Mouse (Mus musculus): ENCODE results near the gene Man1a2. TPM values are rescaled to one million over a fixed set of nuclear protein-coding genes. Genes with fewer than 3 reads are reported as not detected.

Gene Man1a2
- polyA plus RNA-seq, 1 experiment: 7.1 TPM

DNA sequence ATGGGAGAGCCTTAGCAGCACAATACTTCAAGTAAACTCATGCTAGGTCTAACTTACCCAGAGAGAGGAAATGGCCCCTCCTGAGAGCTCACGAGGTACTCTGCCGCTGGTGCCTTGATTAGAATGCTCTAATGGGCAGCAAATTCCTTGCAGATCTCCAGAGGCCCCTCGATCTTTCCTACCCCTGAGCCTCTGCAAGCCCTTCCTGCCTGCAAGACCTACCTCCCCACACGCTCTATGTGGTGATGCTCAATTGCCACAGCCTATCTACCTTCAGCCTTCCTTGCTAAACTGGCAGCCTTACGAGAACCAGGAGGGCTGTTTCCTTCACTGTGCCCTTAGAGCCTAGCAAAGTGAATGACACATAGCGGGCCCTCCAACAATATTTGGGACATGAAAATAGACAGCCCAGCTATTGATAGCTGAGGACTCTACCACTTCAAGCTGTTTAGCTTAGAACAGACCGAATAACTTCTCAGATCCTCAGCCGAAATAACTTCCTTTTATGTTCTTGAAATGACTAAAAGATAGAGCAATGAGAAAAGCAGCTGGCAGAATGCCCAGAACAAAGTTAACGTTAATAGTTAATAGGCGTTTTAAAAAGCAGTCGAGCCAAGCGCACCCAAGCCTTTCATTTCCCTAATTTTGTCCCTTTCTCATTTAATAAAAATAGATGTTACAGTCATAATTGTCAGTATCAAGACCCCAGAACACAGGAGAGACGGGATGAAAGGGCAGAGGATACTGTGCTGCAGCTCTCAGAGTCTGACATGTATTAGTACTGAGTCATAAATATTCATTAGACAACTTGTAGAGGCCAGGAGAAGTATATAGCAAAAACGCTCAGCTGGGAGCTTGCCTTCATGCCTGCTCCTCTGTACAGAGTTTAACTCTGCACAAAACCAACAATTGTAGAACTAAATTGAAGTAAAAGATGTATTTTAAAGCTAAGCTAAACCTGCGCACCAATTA is 17.9 kb upstream of the Man1a2 start:
- H3K27me3 ChIP-seq (ENCODE audit: control insufficient read depth, insufficient read depth, insufficient read length): no peaks in the 10 kb centered on the region
- no peaks in the 10 kb centered on the region for H3K36me3 ChIP-seq (ENCODE audit: control insufficient read depth, insufficient read depth)
- H3K79me2 ChIP-seq (ENCODE audit: control insufficient read depth, insufficient read depth): no peaks in the 10 kb centered on the region
- H3ac ChIP-seq (ENCODE audit: control insufficient read depth, insufficient read length, low read depth): no peak overlapping the region
- H3K4me3 ChIP-seq (ENCODE audit: insufficient read depth, poor library complexity, severe bottlenecking): no peak overlapping the region
- H3K79me3 ChIP-seq (ENCODE audit: low read depth): no peaks in the 10 kb centered on the region
- TF ChIP-seq USF1 (IDR thresholded peaks at IDR 0.05; ENCODE audit: low read depth): no peak
- TF ChIP-seq MYOG (IDR thresholded peaks at IDR 0.05; ENCODE audit: control insufficient read depth, extremely low read depth, insufficient read length): no peak
- no peak for TF ChIP-seq FOSL1 (IDR thresholded peaks at IDR 0.05; ENCODE audit: insufficient read depth, low read length, poor library complexity, severe bottlenecking)
- TF ChIP-seq CTCF (IDR thresholded peaks at IDR 0.05; ENCODE audit: control insufficient read depth, insufficient read depth, insufficient read length): no peak
- TF ChIP-seq CEBPB (IDR thresholded peaks at IDR 0.05; ENCODE audit: low read depth): no peak
- no peak for TF ChIP-seq MYOD1 (IDR thresholded peaks at IDR 0.05; ENCODE audit: control insufficient read depth, insufficient read length, low read depth)
- no peak for TF ChIP-seq MAX (IDR thresholded peaks at IDR 0.05)

DNA sequence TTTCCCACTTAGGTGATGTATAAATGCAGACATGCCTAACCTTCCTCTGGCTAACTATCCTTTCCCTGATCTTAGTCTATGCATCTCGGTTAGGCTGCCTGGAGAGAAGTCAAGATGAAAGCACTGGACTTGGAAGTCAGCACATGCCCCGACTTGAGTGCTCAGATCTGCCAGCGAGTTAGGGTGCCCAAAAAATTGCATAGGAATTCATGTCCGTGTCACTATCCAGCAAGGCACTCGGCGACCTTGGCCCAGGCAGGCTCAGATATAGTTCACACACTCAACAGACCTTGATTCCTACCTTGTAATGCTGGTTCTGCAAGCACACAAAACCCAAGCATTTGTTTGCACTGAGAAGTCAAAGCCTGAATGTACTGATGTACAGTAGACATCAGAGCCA is 3.4 kb upstream of the Man1a2 start:
- Histone ChIP-seq H3K4me3 (ENCODE audit: insufficient read depth, poor library complexity, severe bottlenecking) (no peak overlapping the region), H3K27me3 (ENCODE audit: control insufficient read depth, insufficient read depth, insufficient read length) (no peaks in the 10 kb centered on the region), H3K79me3 (ENCODE audit: low read depth) (peaks cover 10% of the 10 kb centered on the region), H3ac (ENCODE audit: control insufficient read depth, insufficient read length, low read depth) (no peak overlapping the region), H3K79me2 (ENCODE audit: control insufficient read depth, insufficient read depth) (peaks cover 14% of the 10 kb centered on the region), H3K36me3 (ENCODE audit: control insufficient read depth, insufficient read depth) (no peaks in the 10 kb centered on the region)
- TF ChIP-seq MAX (IDR thresholded peaks at IDR 0.05) (no peak), CTCF (IDR thresholded peaks at IDR 0.05; ENCODE audit: control insufficient read depth, insufficient read depth, insufficient read length) (no peak), USF1 (IDR thresholded peaks at IDR 0.05; ENCODE audit: low read depth) (no peak), MYOD1 (IDR thresholded peaks at IDR 0.05; ENCODE audit: control insufficient read depth, insufficient read length, low read depth) (no peak)

DNA sequence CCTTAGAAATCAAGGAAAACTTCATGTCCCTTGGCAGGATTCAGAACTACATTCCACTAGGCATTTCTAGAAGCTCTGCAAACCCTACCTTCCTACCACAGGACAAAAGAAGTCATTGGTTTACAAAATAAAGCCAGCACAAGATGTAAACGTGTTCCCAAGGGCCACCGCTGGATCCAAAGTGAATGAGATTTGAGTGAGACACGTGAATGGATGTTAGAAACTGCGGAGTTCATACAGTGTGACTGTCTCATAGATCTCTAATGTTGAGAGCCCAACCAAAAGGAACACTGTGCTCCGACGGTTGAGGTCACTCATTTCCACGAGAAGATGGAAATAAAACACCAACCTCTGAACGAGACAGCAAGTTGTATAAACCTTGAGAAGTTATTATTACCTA is 1.5 kb upstream of the Man1a2 start:
- no peaks in the 10 kb centered on the region for H3K36me3 ChIP-seq (ENCODE audit: control insufficient read depth, insufficient read depth)
- no peak overlapping the region for H3ac ChIP-seq (ENCODE audit: control insufficient read depth, insufficient read length, low read depth)
- H3K79me2 ChIP-seq (ENCODE audit: control insufficient read depth, insufficient read depth): peaks cover 34% of the 10 kb centered on the region
- H3K4me3 ChIP-seq (ENCODE audit: insufficient read depth, poor library complexity, severe bottlenecking): no peak overlapping the region
- H3K27me3 ChIP-seq (ENCODE audit: control insufficient read depth, insufficient read depth, insufficient read length): no peaks in the 10 kb centered on the region
- TF ChIP-seq MAX (IDR thresholded peaks at IDR 0.05) (no peak), MYOD1 (IDR thresholded peaks at IDR 0.05; ENCODE audit: control insufficient read depth, insufficient read length, low read depth) (no peak), CEBPB (IDR thresholded peaks at IDR 0.05; ENCODE audit: low read depth) (no peak), MYOG (IDR thresholded peaks at IDR 0.05; ENCODE audit: control insufficient read depth, extremely low read depth, insufficient read length) (no peak), FOSL1 (IDR thresholded peaks at IDR 0.05; ENCODE audit: insufficient read depth, low read length, poor library complexity, severe bottlenecking) (no peak)
- H3K79me3 ChIP-seq (ENCODE audit: low read depth): peaks cover 21% of the 10 kb centered on the region

DNA sequence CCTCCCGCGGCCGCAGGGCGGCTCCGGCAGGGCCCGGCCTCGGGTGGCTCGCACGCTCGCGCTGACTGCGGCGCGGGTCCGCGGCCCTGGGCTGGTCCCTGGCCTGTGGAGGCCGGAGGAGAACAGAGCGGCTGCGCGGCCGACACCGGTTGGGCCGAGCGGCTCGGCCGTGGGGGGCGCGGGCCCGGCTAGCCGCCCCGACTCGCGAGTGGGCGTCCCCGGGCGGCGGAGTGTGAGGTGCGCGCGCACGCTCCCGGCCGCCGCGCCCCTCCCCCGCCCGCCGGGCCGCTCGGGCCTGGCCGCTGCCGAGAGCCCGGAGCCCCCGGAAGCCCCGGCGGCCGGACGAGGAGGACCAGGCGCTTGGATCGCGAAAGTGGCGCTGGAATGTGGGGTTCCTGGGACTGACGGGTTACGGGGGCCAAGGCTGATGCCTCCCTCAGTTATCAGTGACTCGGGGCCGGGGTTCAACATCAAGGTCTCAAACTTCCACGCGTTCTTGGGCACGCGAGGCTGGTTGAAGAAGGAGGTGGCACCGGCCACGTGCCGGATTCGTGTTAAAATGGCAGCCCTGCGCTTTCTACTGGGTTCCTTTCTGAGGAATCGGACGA is 564 bp upstream of the Man1a2 start:
- Histone ChIP-seq H3K27me3 (ENCODE audit: control insufficient read depth, insufficient read depth, insufficient read length) (no peaks in the 10 kb centered on the region), H3K36me3 (ENCODE audit: control insufficient read depth, insufficient read depth) (no peaks in the 10 kb centered on the region), H3K79me2 (ENCODE audit: control insufficient read depth, insufficient read depth) (peaks cover 43% of the 10 kb centered on the region), H3K4me3 (ENCODE audit: insufficient read depth, poor library complexity, severe bottlenecking) (peak overlapping the region; percentile 67), H3K79me3 (ENCODE audit: low read depth) (peaks cover 28% of the 10 kb centered on the region), H3ac (ENCODE audit: control insufficient read depth, insufficient read length, low read depth) (peak overlapping the region; percentile 94)
- TF ChIP-seq MYOG (IDR thresholded peaks at IDR 0.05; ENCODE audit: control insufficient read depth, extremely low read depth, insufficient read length): no peak
- no peak for TF ChIP-seq CEBPB (IDR thresholded peaks at IDR 0.05; ENCODE audit: low read depth)
- no peak for TF ChIP-seq CTCF (IDR thresholded peaks at IDR 0.05; ENCODE audit: control insufficient read depth, insufficient read depth, insufficient read length)
- peak; percentile 36 for TF ChIP-seq USF1 (IDR thresholded peaks at IDR 0.05; ENCODE audit: low read depth)
- TF ChIP-seq MYOD1 (IDR thresholded peaks at IDR 0.05; ENCODE audit: control insufficient read depth, insufficient read length, low read depth): no peak
- peak; percentile 87 for TF ChIP-seq MAX (IDR thresholded peaks at IDR 0.05)
- TF ChIP-seq FOSL1 (IDR thresholded peaks at IDR 0.05; ENCODE audit: insufficient read depth, low read length, poor library complexity, severe bottlenecking): no peak

DNA sequence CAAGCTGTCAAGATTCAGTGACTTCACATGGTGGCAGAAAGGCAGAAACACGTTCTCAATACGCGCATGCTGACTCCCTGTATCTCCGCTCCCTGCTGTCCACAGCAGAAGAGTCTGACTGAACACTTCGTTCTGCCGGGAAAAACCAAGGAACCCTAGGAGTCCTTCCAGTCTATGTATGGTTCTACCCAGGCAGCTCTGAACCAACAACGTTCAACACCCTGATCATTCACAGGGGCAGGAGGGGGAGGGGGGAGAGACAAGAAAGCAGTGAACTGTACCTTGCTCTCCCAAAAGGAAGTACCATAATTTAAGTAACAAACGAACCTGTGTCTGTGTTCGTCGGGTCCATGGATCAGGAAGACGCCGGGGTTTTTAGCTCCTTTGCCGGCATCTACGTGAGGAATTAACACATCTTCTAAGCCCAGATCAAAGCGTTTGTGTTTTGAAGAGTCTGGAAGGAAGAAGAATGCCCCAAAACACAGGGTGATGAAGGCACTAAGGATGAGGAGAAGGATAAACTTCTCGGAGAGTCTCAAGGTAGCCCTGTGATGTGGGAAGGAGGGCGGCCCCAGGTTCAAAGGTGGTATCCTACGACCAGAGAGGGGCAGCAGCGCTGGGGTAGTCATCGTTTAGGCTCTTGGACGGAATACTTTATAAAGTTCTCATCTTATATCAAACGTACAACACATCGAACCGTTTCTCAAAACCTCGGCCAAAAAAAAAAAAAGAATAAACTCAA is 898 bp downstream of the Man1a2 start:
- H3ac ChIP-seq (ENCODE audit: control insufficient read depth, insufficient read length, low read depth): peak overlapping the region; percentile 56
- H3K36me3 ChIP-seq (ENCODE audit: control insufficient read depth, insufficient read depth): no peaks in the 10 kb centered on the region
- peak overlapping the region; percentile 67 for H3K4me3 ChIP-seq (ENCODE audit: insufficient read depth, poor library complexity, severe bottlenecking)
- H3K79me3 ChIP-seq (ENCODE audit: low read depth): peaks cover 37% of the 10 kb centered on the region
- no peaks in the 10 kb centered on the region for H3K27me3 ChIP-seq (ENCODE audit: control insufficient read depth, insufficient read depth, insufficient read length)
- TF ChIP-seq FOSL1 (IDR thresholded peaks at IDR 0.05; ENCODE audit: insufficient read depth, low read length, poor library complexity, severe bottlenecking) (no peak), MAX (IDR thresholded peaks at IDR 0.05) (peak; percentile 47)
- peaks cover 57% of the 10 kb centered on the region for H3K79me2 ChIP-seq (ENCODE audit: control insufficient read depth, insufficient read depth)
